In genomic region chr17:75004820-75005219, GRCm38 (mm10) we compare ENCODE assay signal across 8 mouse cellular contexts. TPM values are rescaled to one million over a fixed set of nuclear protein-coding genes. Genes with fewer than 3 reads are reported as not detected.
DNase-seq lines count a peak whose midpoint lies in the region; ATAC-seq and TF ChIP-seq lines count a peak whose summit lies in the region.

No protein-coding gene starts in this region.

- peaks cover 3% of the 10 kb centered on the region for H3K4me1 ChIP-seq in ES-Bruce4 (ENCODE audit: control insufficient read depth, insufficient read depth, low read length)
- H3K4me1 ChIP-seq in brown adipose tissue, adult 24 weeks (ENCODE audit: control insufficient read depth, insufficient read depth, insufficient read length, low read length) = no peaks in the 10 kb centered on the region

- no peak overlapping the region for H3K27ac ChIP-seq in ES-Bruce4 (ENCODE audit: insufficient read depth, low read length)
- H3K27ac ChIP-seq in brown adipose tissue, adult 24 weeks (replicated peaks; ENCODE audit: low read depth, low read length) = no peak overlapping the region

- peak; percentile 67 to 77; a peak in 3 of 4 replicates for ATAC-seq in hematopoietic stem cell, adult 5-6 weeks (replicated peaks in 1 of 2; ENCODE audit: insufficient read depth in 1 of 2, low FRiP score in 2 of 2, low TSS enrichment in 1 of 2, low read depth in 1 of 2, poor library complexity in 2 of 2, severe bottlenecking in 2 of 2)

- TF ChIP-seq CTCF in ES-Bruce4 (IDR thresholded peaks at IDR 0.05; ENCODE audit: low read depth, low read length) = peak; percentile 75

- TF ChIP-seq EP300 in ES-Bruce4 (IDR thresholded peaks at IDR 0.05; ENCODE audit: insufficient read depth, low read depth, low read length) = no peak

- H3K27me3 ChIP-seq in ES-Bruce4 (ENCODE audit: control insufficient read depth, insufficient read depth, low read length, poor library complexity, severe bottlenecking) = no peaks in the 10 kb centered on the region; the same call in 1 of the 2 replicates

- peak overlapping the region; percentile 91 for H3K9ac ChIP-seq in ES-Bruce4 (ENCODE audit: low read depth, poor library complexity, severe bottlenecking)

- H3K4me3 ChIP-seq in ES-Bruce4 (ENCODE audit: low read depth, low read length) = peak overlapping the region; percentile 73
- H3K4me3 ChIP-seq in brown adipose tissue, adult 24 weeks (ENCODE audit: insufficient read depth, low read depth, low read length) = peak overlapping the region; percentile 83

- no peaks in the 10 kb centered on the region for H3K9me3 ChIP-seq in ES-Bruce4 (replicated peaks; ENCODE audit: control insufficient read depth, insufficient read depth, low read length, poor library complexity, severe bottlenecking)

- TF ChIP-seq POLR2A in ES-Bruce4 (IDR thresholded peaks at IDR 0.05; ENCODE audit: insufficient read depth, low read length) = no peak

- no peaks in the 10 kb centered on the region for H3K36me3 ChIP-seq in ES-Bruce4 (ENCODE audit: control insufficient read depth, insufficient read depth, low read length, poor library complexity, severe bottlenecking)

- peak; percentile 90 for DNase-seq in forelimb bud, embryonic 11.5 days (ENCODE audit: low read depth, low spot score)
- DNase-seq in layer of hippocampus, adult 9-10 months (ENCODE audit: low spot score) = peak; percentile 18
- peak; percentile 89 for DNase-seq in lung, postnatal 10 days
- peak; percentile 93 for DNase-seq in retina, embryonic 14.5 days (ENCODE audit: low spot score)
- peak; percentile 85 for DNase-seq in thymus, postnatal 4 days

RNA-seq across cellular contexts. Expression of gene Ltbp1, which starts 0.5 kb away (rescaled TPM):
- 9.1 and 9.6 TPM in 2 replicates for polyA plus RNA-seq in ES-Bruce4 (2011; ENCODE audit: insufficient read depth, insufficient read length, low read depth, missing spikeins)
- 3.8 and 5.0 TPM in 2 replicates for polyA plus RNA-seq in brown adipose tissue, adult 24 weeks (2012; ENCODE audit: insufficient read depth, insufficient read length, missing spikeins)
- total RNA-seq in hematopoietic stem cell, adult 5-6 weeks (2017) = 0.69 and 1.0 TPM in 2 replicates

Comparison
In these comparisons a context has a peak if more than half of its experiments do, and no peak if none do; other contexts are left out.
1. DNase-seq: peak in every context shown above with its lines; median percentile 93 in retina, embryonic 14.5 days; 90 in forelimb bud, embryonic 11.5 days; 89 in lung, postnatal 10 days; 85 in thymus, postnatal 4 days; 18 in layer of hippocampus, adult 9-10 months.